Mouse (Mus musculus) forebrain, embryonic 14.5 days (tissue): ENCODE measurements around the gene Entpd1. TPM values are rescaled to one million over a fixed set of nuclear protein-coding genes. Genes with fewer than 3 reads are reported as not detected.

ENCODE experiments used
- ATAC-seq: fragments of 200-750 bp; cut with Nextera tagmentation; 2 replicates; pipeline ENCODE4 v1.8.0; 2017; ENCODE audit warnings: mild to moderate bottlenecking, moderate library complexity
- DNase-seq: peaks from one replicate; pipeline ENCODE4 v3.0.0-alpha.2; 2015; ENCODE audit warnings: low spot score
- H3K27ac ChIP-seq: fragments of 300-500 bp; sonication (generic); 2 replicates; pipeline ENCODE4 v1.5.1; 2014; ENCODE audit warnings: low read depth, mild to moderate bottlenecking, control low read depth, low read length, moderate library complexity
- H3K27me3 ChIP-seq: fragments of 300-500 bp; sonication (generic); replicated peaks from 2 replicates; pipeline ENCODE4 v1.6.1; 2014; ENCODE audit warnings: low read length, control low read depth, mixed read lengths; ENCODE audit not compliant: control insufficient read depth, insufficient read depth
- H3K36me3 ChIP-seq: fragments of 300-500 bp; sonication (generic); 2 replicates; pipeline ENCODE4 v1.6.1; 2014; ENCODE audit warnings: low read length, control low read depth; ENCODE audit not compliant: control insufficient read depth, insufficient read depth
- H3K4me1 ChIP-seq: fragments of 300-500 bp; sonication (generic); 2 replicates; pipeline ENCODE4 v1.6.1; 2014; ENCODE audit warnings: antibody characterized with exemption, low read length, control low read depth; ENCODE audit not compliant: control insufficient read depth, insufficient read depth
- H3K4me2 ChIP-seq: fragments of 300-500 bp; sonication (generic); 2 replicates; pipeline ENCODE4 v1.6.1; 2014; ENCODE audit warnings: mild to moderate bottlenecking, control low read depth, low read length
- H3K4me3 ChIP-seq: fragments of 300-500 bp; sonication (generic); 2 replicates; pipeline ENCODE4 v1.5.1; 2014; ENCODE audit warnings: low read depth, low read length, control low read depth
- H3K9ac ChIP-seq: fragments of 300-500 bp; sonication (generic); 2 replicates; pipeline ENCODE4 v1.6.1; 2014; ENCODE audit warnings: mild to moderate bottlenecking, low read length, control low read depth, moderate library complexity
- H3K9me3 ChIP-seq: fragments of 300-500 bp; sonication (generic); replicated peaks from 2 replicates; pipeline ENCODE4 v1.6.1; 2016; ENCODE audit warnings: low read length, control low read depth, mixed read lengths; ENCODE audit not compliant: control insufficient read depth
- WGBS: fragments of 180-500 bp; shearing (Covaris S2); extraction: QIAGEN DNeasy Blood & Tissue Kit; methylation state at CpG from one replicate; pipeline ENCODE4 v1.1.7; 2014; 5-methylcytosine and 5-hydroxymethylcytosine counted together
- polyA plus RNA-seq: library from polyadenylated mRNA; unstranded; fragments of >200 nt; fragmentation: Nextera tagmentation; extraction: Ambion mirVana; gene quantifications from 2 replicates; pipeline ENCODE4 v1.2.1, GENCODE M21; 2014

The Entpd1 gene
- polyA plus RNA-seq, 1 experiment from 2014 or later = 9.1 TPM

DNA sequence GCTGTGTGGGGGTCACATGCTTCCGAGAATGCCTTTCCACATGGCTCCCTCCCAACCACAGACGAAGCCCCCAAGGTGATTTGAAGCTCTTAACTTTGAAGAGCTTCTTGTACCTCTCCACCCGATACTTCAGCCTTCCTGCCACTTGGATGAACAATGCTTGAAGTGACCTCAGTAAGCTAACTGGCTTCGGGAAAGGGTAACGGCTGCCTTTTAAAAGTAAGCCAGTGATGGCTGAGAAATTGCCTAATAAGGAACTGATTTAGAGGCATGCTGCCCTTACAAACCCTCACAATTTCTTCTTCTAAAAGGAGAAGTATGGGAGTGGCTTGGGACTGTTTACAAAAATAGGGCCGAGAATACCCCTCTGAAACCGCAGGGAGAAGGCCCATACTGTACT lies 81.0 kb downstream of the Entpd1 start:
- ATAC-seq (no peak), DNase-seq (no peak)
- Histone ChIP-seq H3K9me3 (no peaks in the 10 kb centered on the region), H3K36me3 (no peaks in the 10 kb centered on the region), H3K4me1 (no peaks in the 10 kb centered on the region), H3K27ac (no peak overlapping the region), H3K4me3 (no peak overlapping the region), H3K27me3 (no peaks in the 10 kb centered on the region), H3K4me2 (no peak overlapping the region), H3K9ac (no peak overlapping the region)
- 88% methylated on average over 7 of the region's 7 CpGs for WGBS

GRCm38 (mm10) chr19:40696116-40696515 lies 84.0 kb downstream of the Entpd1 start:
- no peaks in the 10 kb centered on the region for H3K9me3 ChIP-seq
- H3K36me3 ChIP-seq = no peaks in the 10 kb centered on the region
- H3K27me3 ChIP-seq = no peaks in the 10 kb centered on the region
- no peak for DNase-seq
- H3K4me1 ChIP-seq = 0 out of 2 replicates have a peak, but pooled peaks cover 5% of the 10 kb centered on the region
- H3K4me2 ChIP-seq = no peak overlapping the region
- no peak overlapping the region for H3K9ac ChIP-seq
- WGBS = 89% methylated on average over 6 of the region's 6 CpGs
- no peak overlapping the region for H3K4me3 ChIP-seq
- ATAC-seq = no peak
- no peak overlapping the region for H3K27ac ChIP-seq

DNA sequence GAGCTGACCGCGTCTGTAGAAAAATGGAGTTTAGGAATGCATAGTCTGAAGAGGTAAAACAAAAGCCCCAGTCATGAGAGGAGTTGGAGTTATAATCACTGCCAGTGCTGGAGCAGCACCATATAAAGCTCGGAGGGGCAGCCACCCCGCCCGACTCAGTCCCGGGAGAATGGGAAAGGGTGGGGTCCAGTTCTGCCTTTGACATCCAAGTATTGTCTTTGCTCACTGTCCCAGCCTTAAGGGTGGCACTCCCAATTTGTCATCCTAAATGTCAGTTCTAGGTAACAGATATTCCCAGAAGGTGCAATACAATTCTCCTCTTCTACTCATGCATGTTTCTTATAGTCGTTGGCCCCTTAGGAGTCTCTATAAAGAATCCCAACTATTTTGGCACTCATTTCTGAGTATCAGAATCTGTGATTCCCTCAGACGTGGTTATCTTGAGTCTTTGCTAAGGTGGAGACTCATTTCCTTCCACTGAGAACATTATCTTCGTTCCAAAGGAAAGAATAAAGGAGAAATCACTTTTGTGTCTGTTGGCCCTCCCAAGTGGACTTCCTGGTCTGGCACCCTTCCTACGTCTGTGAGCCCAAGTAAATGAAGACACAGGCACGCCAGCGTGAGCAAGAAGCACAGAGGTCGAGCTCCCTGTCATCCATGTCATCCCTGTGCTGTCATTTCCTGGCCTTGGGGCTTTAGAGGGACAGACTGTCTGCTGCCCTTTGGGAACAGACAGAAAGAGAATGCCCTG lies 86.1 kb downstream of the Entpd1 start:
- ATAC-seq (no peak), DNase-seq (no peak)
- Histone ChIP-seq H3K36me3 (no peaks in the 10 kb centered on the region), H3K27me3 (no peaks in the 10 kb centered on the region), H3K9me3 (no peaks in the 10 kb centered on the region), H3K4me1 (peaks cover 9% of the 10 kb centered on the region; the same call in 1 of the 2 replicates), H3K4me2 (no peak overlapping the region), H3K4me3 (no peak overlapping the region), H3K27ac (no peak overlapping the region), H3K9ac (no peak overlapping the region)
- WGBS = 82% methylated on average over 13 of the region's 13 CpGs

DNA sequence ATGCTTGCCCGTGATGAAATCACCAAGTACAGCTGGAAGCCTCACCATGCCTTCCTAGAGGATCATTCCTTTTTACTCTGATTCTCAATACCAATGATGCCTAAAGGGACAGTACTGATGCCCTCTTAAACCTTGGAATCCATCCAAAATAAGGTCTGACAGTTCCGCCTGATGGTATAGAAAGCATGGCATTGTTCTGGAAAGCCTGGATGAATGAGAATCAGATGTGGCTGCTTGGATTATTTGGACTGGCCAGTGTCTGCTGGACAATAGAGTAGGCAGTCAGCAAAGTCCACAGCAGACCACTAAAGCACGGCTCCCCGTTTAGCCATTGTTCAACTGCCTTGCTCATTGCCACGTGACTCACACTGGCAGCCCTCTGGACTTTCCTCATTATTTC lies 87.7 kb downstream of the Entpd1 start:
- Histone ChIP-seq H3K4me1 (peaks cover 9% of the 10 kb centered on the region; the same call in 1 of the 2 replicates), H3K4me3 (no peak overlapping the region), H3K9ac (no peak overlapping the region), H3K9me3 (no peaks in the 10 kb centered on the region), H3K4me2 (no peak overlapping the region), H3K36me3 (no peaks in the 10 kb centered on the region), H3K27ac (no peak overlapping the region), H3K27me3 (no peaks in the 10 kb centered on the region)
- ATAC-seq = no peak
- peak; percentile 5 for DNase-seq
- 24% methylated on average over 5 of the region's 5 CpGs for WGBS

- H3K4me1 ChIP-seq = peaks cover 9% of the 10 kb centered on the region; the same call in 1 of the 2 replicates
- H3K9ac ChIP-seq = no peak overlapping the region
- H3K27ac ChIP-seq = no peak overlapping the region
- H3K9me3 ChIP-seq = no peaks in the 10 kb centered on the region
- DNase-seq (peak; percentile 60), ATAC-seq (peak; percentile 40; the same call in 1 of the 2 replicates)
- no peaks in the 10 kb centered on the region for H3K27me3 ChIP-seq
- H3K36me3 ChIP-seq = no peaks in the 10 kb centered on the region
- 33% methylated on average over 4 of the region's 4 CpGs for WGBS
- H3K4me3 ChIP-seq = no peak overlapping the region
- H3K4me2 ChIP-seq = no peak overlapping the region
These were observed 90.2 kb downstream of the Entpd1 start for GRCm38 (mm10) chr19:40702406-40702805.

- Histone ChIP-seq H3K9me3 (no peaks in the 10 kb centered on the region), H3K36me3 (no peaks in the 10 kb centered on the region), H3K9ac (no peak overlapping the region), H3K27ac (no peak overlapping the region), H3K4me3 (no peak overlapping the region), H3K4me2 (no peak overlapping the region), H3K4me1 (no peaks in the 10 kb centered on the region), H3K27me3 (no peaks in the 10 kb centered on the region)
- 80% methylated on average over 14 of the region's 16 CpGs for WGBS
- no peak for ATAC-seq
- no peak for DNase-seq
These were observed 100.9 kb downstream of the Entpd1 start for GRCm38 (mm10) chr19:40712889-40713628.

DNA sequence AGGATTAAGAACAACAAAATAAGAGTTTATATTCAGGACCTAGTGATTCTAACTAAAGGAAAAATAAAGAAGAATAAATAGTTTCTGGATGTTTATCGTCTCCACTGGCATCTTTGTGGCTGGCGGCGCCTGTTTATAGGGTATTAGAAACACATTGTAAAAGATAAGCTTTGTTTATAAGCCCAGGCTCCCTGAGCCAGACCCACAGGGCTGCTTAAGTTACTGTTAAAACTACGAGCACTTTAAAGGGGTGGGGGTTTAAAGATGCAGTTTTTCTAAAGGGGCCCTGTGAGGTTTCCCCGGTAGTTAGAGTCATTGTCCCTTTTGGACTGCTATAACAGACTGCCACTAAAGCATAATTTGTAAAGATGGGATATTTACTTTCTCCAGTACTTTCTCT lies 102.5 kb downstream of the Entpd1 start:
- ATAC-seq (no peak), DNase-seq (no peak)
- Histone ChIP-seq H3K4me2 (no peak overlapping the region), H3K36me3 (no peaks in the 10 kb centered on the region), H3K4me1 (no peaks in the 10 kb centered on the region), H3K27me3 (no peaks in the 10 kb centered on the region), H3K9ac (no peak overlapping the region), H3K4me3 (no peak overlapping the region), H3K27ac (no peak overlapping the region), H3K9me3 (no peaks in the 10 kb centered on the region)
- WGBS = 87% methylated on average over 5 of the region's 5 CpGs

DNA sequence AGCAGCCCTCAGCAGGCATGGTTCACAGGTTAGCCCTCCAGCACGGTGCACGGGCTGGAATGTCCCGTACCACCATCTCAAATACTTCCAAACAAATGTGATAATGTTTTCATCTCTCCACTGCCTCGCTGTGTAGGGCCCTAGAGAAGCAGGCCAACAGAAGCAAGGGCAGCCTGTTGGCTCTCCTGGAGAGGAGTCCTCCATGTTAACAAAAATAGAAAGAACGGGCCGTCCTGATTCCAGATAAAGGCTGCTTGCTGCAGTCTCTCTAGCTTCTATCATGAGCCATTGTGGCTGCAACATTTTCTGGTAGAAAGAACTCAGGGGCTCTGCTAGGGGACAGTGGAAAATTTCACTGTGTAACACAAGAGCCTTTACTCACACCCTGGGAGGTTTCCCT lies 104.8 kb downstream of the Entpd1 start:
- no peak overlapping the region for H3K9ac ChIP-seq
- no peak overlapping the region for H3K27ac ChIP-seq
- H3K9me3 ChIP-seq = no peaks in the 10 kb centered on the region
- no peak for DNase-seq
- 85% methylated on average over 6 of the region's 6 CpGs for WGBS
- no peaks in the 10 kb centered on the region for H3K27me3 ChIP-seq
- H3K4me3 ChIP-seq = no peak overlapping the region
- no peak overlapping the region for H3K4me2 ChIP-seq
- no peak for ATAC-seq
- H3K4me1 ChIP-seq = no peaks in the 10 kb centered on the region
- H3K36me3 ChIP-seq = no peaks in the 10 kb centered on the region
